Mouse (Mus musculus): ENCODE measurements around the gene Proca1. TPM values are rescaled to one million over a fixed set of nuclear protein-coding genes. Genes with fewer than 3 reads are reported as not detected.
"Not testable (repeated sequence)": the region's sequence is repeated elsewhere in the genome, so short reads cannot be mapped to it uniquely, and the experiment has no call there.

The Proca1 gene
- polyA plus RNA-seq, 1 experiment from 2014 or later: 2.8 TPM

- peak; percentile 91 for ATAC-seq (ENCODE audit: low read depth)
- Histone ChIP-seq H3K27ac (ENCODE audit: low read depth, low read length) (peak within 1 kb of the TSS; percentile 93), H3K4me3 (ENCODE audit: low read depth, low read length) (peak within 1 kb of the TSS; percentile 91), H3K4me2 (ENCODE audit: low read depth, low read length) (peak within 1 kb of the TSS; percentile 71), H3K4me1 (ENCODE audit: control insufficient read depth, insufficient read depth, low read length) (peaks cover 22% of the 10 kb centered on the region), H3K36me3 (ENCODE audit: control insufficient read depth, insufficient read depth, low read length) (peaks cover 24% of the 10 kb centered on the region), H3K9ac (replicated peaks; ENCODE audit: low read depth, low read length) (peak within 1 kb of the TSS; percentile 92), H3K27me3 (ENCODE audit: control insufficient read depth, insufficient read depth, low read length) (no peaks in the 10 kb centered on the region), H3K9me3 (ENCODE audit: control insufficient read depth, low read length) (no peaks in the 10 kb centered on the region)
- under 1% methylated on average over 38 of the region's 38 CpGs for WGBS
These were observed 10.0 kb upstream of the Proca1 start, which contains the start of gene Rpl23a for GRCm38 (mm10) chr11:78182961-78183844. Rpl23a (minus strand) TSS chr11:78183584.

- H3K4me3 ChIP-seq (ENCODE audit: low read depth, low read length): peak overlapping the region; percentile 91; the same call in 1 of the 2 replicates
- H3K36me3 ChIP-seq (ENCODE audit: control insufficient read depth, insufficient read depth, low read length): peaks cover 24% of the 10 kb centered on the region
- peaks cover 19% of the 10 kb centered on the region for H3K4me1 ChIP-seq (ENCODE audit: control insufficient read depth, insufficient read depth, low read length)
- H3K9ac ChIP-seq (replicated peaks; ENCODE audit: low read depth, low read length): peak overlapping the region; percentile 92; the same call in 1 of the 2 replicates
- no peak for ATAC-seq (ENCODE audit: low read depth)
- 51% methylated on average over 10 of the region's 10 CpGs for WGBS
- H3K27me3 ChIP-seq (ENCODE audit: control insufficient read depth, insufficient read depth, low read length): no peaks in the 10 kb centered on the region
- peak overlapping the region; percentile 71 for H3K4me2 ChIP-seq (ENCODE audit: low read depth, low read length)
- no peaks in the 10 kb centered on the region for H3K9me3 ChIP-seq (ENCODE audit: control insufficient read depth, low read length)
- no peak overlapping the region; the same call in 1 of the 2 replicates for H3K27ac ChIP-seq (ENCODE audit: low read depth, low read length)
These were observed 9.2 kb upstream of the Proca1 start for GRCm38 (mm10) chr11:78183884-78184514.

GRCm38 (mm10) chr11:78184702-78185101 is 8.5 kb upstream of the Proca1 start:
- H3K27me3 ChIP-seq (ENCODE audit: control insufficient read depth, insufficient read depth, low read length): not testable (repeated sequence)

GRCm38 (mm10) chr11:78188331-78189233 is 4.6 kb upstream of the Proca1 start, which contains the start of gene Rab34:
Rab34 (plus strand) TSS chr11:78188430.
- ATAC-seq (ENCODE audit: low read depth): peak; percentile 80
- Histone ChIP-seq H3K36me3 (ENCODE audit: control insufficient read depth, insufficient read depth, low read length) (peaks cover 12% of the 10 kb centered on the region; the same call in 1 of the 2 replicates), H3K9ac (replicated peaks; ENCODE audit: low read depth, low read length) (peak within 1 kb of the TSS; percentile 84), H3K27ac (ENCODE audit: low read depth, low read length) (peak within 1 kb of the TSS; percentile 94), H3K9me3 (ENCODE audit: control insufficient read depth, low read length) (no peaks in the 10 kb centered on the region), H3K4me3 (ENCODE audit: low read depth, low read length) (peak within 1 kb of the TSS; percentile 69), H3K4me2 (ENCODE audit: low read depth, low read length) (peak within 1 kb of the TSS; percentile 42), H3K27me3 (ENCODE audit: control insufficient read depth, insufficient read depth, low read length) (no peaks in the 10 kb centered on the region), H3K4me1 (ENCODE audit: control insufficient read depth, insufficient read depth, low read length) (peaks cover 4% of the 10 kb centered on the region; the same call in 1 of the 2 replicates)
- WGBS: under 1% methylated on average over 66 of the region's 80 CpGs

More at GRCm38 (mm10) chr11:78184702-78185101, 8.5 kb upstream of the Proca1 start:
- WGBS: 92% methylated on average over 6 of the region's 6 CpGs
- Histone ChIP-seq H3K36me3 (ENCODE audit: control insufficient read depth, insufficient read depth, low read length) (peaks cover 18% of the 10 kb centered on the region), H3K4me1 (ENCODE audit: control insufficient read depth, insufficient read depth, low read length) (peaks cover 12% of the 10 kb centered on the region; the same call in 1 of the 2 replicates)
- H3K9ac ChIP-seq (replicated peaks; ENCODE audit: low read depth, low read length); H3K27ac ChIP-seq (ENCODE audit: low read depth, low read length); ATAC-seq (ENCODE audit: low read depth); H3K9me3 ChIP-seq (ENCODE audit: control insufficient read depth, low read length); H3K4me3 ChIP-seq (ENCODE audit: low read depth, low read length); H3K4me2 ChIP-seq (ENCODE audit: low read depth, low read length): not testable (repeated sequence)

- peak overlapping the region; percentile 84 for H3K9ac ChIP-seq (replicated peaks; ENCODE audit: low read depth, low read length)
- H3K27ac ChIP-seq (ENCODE audit: low read depth, low read length): peak overlapping the region; percentile 94
- ATAC-seq (ENCODE audit: low read depth): peak; percentile 85
- H3K27me3 ChIP-seq (ENCODE audit: control insufficient read depth, insufficient read depth, low read length): no peaks in the 10 kb centered on the region
- H3K36me3 ChIP-seq (ENCODE audit: control insufficient read depth, insufficient read depth, low read length): peaks cover 12% of the 10 kb centered on the region; the same call in 1 of the 2 replicates
- peaks cover 4% of the 10 kb centered on the region; the same call in 1 of the 2 replicates for H3K4me1 ChIP-seq (ENCODE audit: control insufficient read depth, insufficient read depth, low read length)
- H3K4me2 ChIP-seq (ENCODE audit: low read depth, low read length): peak overlapping the region; percentile 42
- peak overlapping the region; percentile 69 for H3K4me3 ChIP-seq (ENCODE audit: low read depth, low read length)
- no peaks in the 10 kb centered on the region for H3K9me3 ChIP-seq (ENCODE audit: control insufficient read depth, low read length)
- WGBS: under 1% methylated on average over 40 of the region's 42 CpGs
These were observed 3.8 kb upstream of the Proca1 start for GRCm38 (mm10) chr11:78189234-78190040.

- no peaks in the 10 kb centered on the region for H3K9me3 ChIP-seq (ENCODE audit: control insufficient read depth, low read length)
- H3K4me1 ChIP-seq (ENCODE audit: control insufficient read depth, insufficient read depth, low read length): peaks cover 4% of the 10 kb centered on the region; the same call in 1 of the 2 replicates
- peaks cover 12% of the 10 kb centered on the region; the same call in 1 of the 2 replicates for H3K36me3 ChIP-seq (ENCODE audit: control insufficient read depth, insufficient read depth, low read length)
- H3K27me3 ChIP-seq (ENCODE audit: control insufficient read depth, insufficient read depth, low read length): no peaks in the 10 kb centered on the region
- WGBS: 75% methylated on average over 6 of the region's 6 CpGs
- no peak for ATAC-seq (ENCODE audit: low read depth)
- peak overlapping the region; percentile 94 for H3K27ac ChIP-seq (ENCODE audit: low read depth, low read length)
- H3K4me3 ChIP-seq (ENCODE audit: low read depth, low read length): peak overlapping the region; percentile 69
- peak overlapping the region; percentile 42 for H3K4me2 ChIP-seq (ENCODE audit: low read depth, low read length)
- no peak overlapping the region for H3K9ac ChIP-seq (replicated peaks; ENCODE audit: low read depth, low read length)
These were observed 3.2 kb upstream of the Proca1 start for GRCm38 (mm10) chr11:78190041-78190440.

- 7% methylated on average over 30 of the region's 30 CpGs for WGBS
- H3K9ac ChIP-seq (replicated peaks; ENCODE audit: low read depth, low read length): no peak overlapping the region
- ATAC-seq (ENCODE audit: low read depth): peak; percentile 32; the same call in 1 of the 2 replicates
These were observed 1.4 kb downstream of the Proca1 start for GRCm38 (mm10) chr11:78194411-78195100.

More at GRCm38 (mm10) chr11:78194411-78195100, 1.4 kb downstream of the Proca1 start:
- H3K36me3 ChIP-seq (ENCODE audit: control insufficient read depth, insufficient read depth, low read length): peaks cover 12% of the 10 kb centered on the region; the same call in 1 of the 2 replicates
- no peaks in the 10 kb centered on the region for H3K9me3 ChIP-seq (ENCODE audit: control insufficient read depth, low read length)
- no peaks in the 10 kb centered on the region for H3K27me3 ChIP-seq (ENCODE audit: control insufficient read depth, insufficient read depth, low read length)
- peak overlapping the region; percentile 18 for H3K4me3 ChIP-seq (ENCODE audit: low read depth, low read length)
- H3K4me2 ChIP-seq (ENCODE audit: low read depth, low read length): peak overlapping the region; percentile 28
- peaks cover 4% of the 10 kb centered on the region; the same call in 1 of the 2 replicates for H3K4me1 ChIP-seq (ENCODE audit: control insufficient read depth, insufficient read depth, low read length)
- no peak overlapping the region for H3K27ac ChIP-seq (ENCODE audit: low read depth, low read length)
